Mouse (Mus musculus): ENCODE measurements around the gene Hdac9. TPM values are rescaled to one million over a fixed set of nuclear protein-coding genes. Genes with fewer than 3 reads are reported as not detected.

The Hdac9 gene
- polyA plus RNA-seq, 1 experiment from 2014 or later = 5.3 TPM

- no peak for ATAC-seq (ENCODE audit: low FRiP score, low TSS enrichment)
- no peaks in the 10 kb centered on the region for H3K4me1 ChIP-seq (ENCODE audit: control insufficient read depth, insufficient read depth, low read length)
- H3K27me3 ChIP-seq (ENCODE audit: control insufficient read depth, insufficient read depth, low read length) = no peaks in the 10 kb centered on the region
- H3K9ac ChIP-seq (ENCODE audit: low read depth, low read length) = no peak overlapping the region
- WGBS = 96% methylated on average over 3 of the region's 3 CpGs
- H3K36me3 ChIP-seq (ENCODE audit: control insufficient read depth, insufficient read depth, low read length) = no peaks in the 10 kb centered on the region
- no peak overlapping the region for H3K4me3 ChIP-seq (ENCODE audit: low read length)
- H3K27ac ChIP-seq (ENCODE audit: low read depth, low read length) = no peak overlapping the region
- no peak overlapping the region for H3K4me2 ChIP-seq (replicated peaks; ENCODE audit: low read depth, low read length)
- no peaks in the 10 kb centered on the region for H3K9me3 ChIP-seq (ENCODE audit: control insufficient read depth, low read length)
Measured at GRCm38 (mm10) chr12:34569472-34569871, 347.4 kb downstream of the Hdac9 start.

- H3K9ac ChIP-seq (ENCODE audit: low read depth, low read length) = no peak overlapping the region
- no peak overlapping the region for H3K4me3 ChIP-seq (ENCODE audit: low read length)
- H3K4me1 ChIP-seq (ENCODE audit: control insufficient read depth, insufficient read depth, low read length) = no peaks in the 10 kb centered on the region
- no peak for ATAC-seq (ENCODE audit: low FRiP score, low TSS enrichment)
- H3K27ac ChIP-seq (ENCODE audit: low read depth, low read length) = no peak overlapping the region
- 76% methylated on average over 3 of the region's 3 CpGs for WGBS
- no peaks in the 10 kb centered on the region for H3K36me3 ChIP-seq (ENCODE audit: control insufficient read depth, insufficient read depth, low read length)
- H3K27me3 ChIP-seq (ENCODE audit: control insufficient read depth, insufficient read depth, low read length) = no peaks in the 10 kb centered on the region
- no peak overlapping the region for H3K4me2 ChIP-seq (replicated peaks; ENCODE audit: low read depth, low read length)
- H3K9me3 ChIP-seq (ENCODE audit: control insufficient read depth, low read length) = no peaks in the 10 kb centered on the region
Measured at GRCm38 (mm10) chr12:34569052-34569451, 347.8 kb downstream of the Hdac9 start.

GRCm38 (mm10) chr12:34562331-34562730 lies 354.6 kb downstream of the Hdac9 start:
- Histone ChIP-seq H3K36me3 (ENCODE audit: control insufficient read depth, insufficient read depth, low read length) (no peaks in the 10 kb centered on the region), H3K4me1 (ENCODE audit: control insufficient read depth, insufficient read depth, low read length) (0 out of 2 replicates have a peak, but pooled peaks cover 3% of the 10 kb centered on the region), H3K9ac (ENCODE audit: low read depth, low read length) (no peak overlapping the region), H3K27ac (ENCODE audit: low read depth, low read length) (no peak overlapping the region), H3K4me3 (ENCODE audit: low read length) (no peak overlapping the region), H3K4me2 (replicated peaks; ENCODE audit: low read depth, low read length) (no peak overlapping the region), H3K9me3 (ENCODE audit: control insufficient read depth, low read length) (no peaks in the 10 kb centered on the region), H3K27me3 (ENCODE audit: control insufficient read depth, insufficient read depth, low read length) (no peaks in the 10 kb centered on the region)
- no peak for ATAC-seq (ENCODE audit: low FRiP score, low TSS enrichment)
- WGBS = 55% methylated on average over 2 of the region's 2 CpGs

- H3K4me2 ChIP-seq (replicated peaks; ENCODE audit: low read depth, low read length) = no peak overlapping the region
- H3K9me3 ChIP-seq (ENCODE audit: control insufficient read depth, low read length) = no peaks in the 10 kb centered on the region
- H3K36me3 ChIP-seq (ENCODE audit: control insufficient read depth, insufficient read depth, low read length) = no peaks in the 10 kb centered on the region
- H3K9ac ChIP-seq (ENCODE audit: low read depth, low read length) = no peak overlapping the region
- H3K4me3 ChIP-seq (ENCODE audit: low read length) = no peak overlapping the region
- 0 out of 2 replicates have a peak, but pooled peaks cover 3% of the 10 kb centered on the region for H3K4me1 ChIP-seq (ENCODE audit: control insufficient read depth, insufficient read depth, low read length)
- 49% methylated on average over 5 of the region's 5 CpGs for WGBS
- no peak overlapping the region for H3K27ac ChIP-seq (ENCODE audit: low read depth, low read length)
- ATAC-seq (ENCODE audit: low FRiP score, low TSS enrichment) = no peak
- no peaks in the 10 kb centered on the region for H3K27me3 ChIP-seq (ENCODE audit: control insufficient read depth, insufficient read depth, low read length)
Measured at GRCm38 (mm10) chr12:34559001-34559400, 357.9 kb downstream of the Hdac9 start.

- no peak for ATAC-seq (ENCODE audit: low FRiP score, low TSS enrichment)
- Histone ChIP-seq H3K27ac (ENCODE audit: low read depth, low read length) (no peak overlapping the region), H3K9ac (ENCODE audit: low read depth, low read length) (no peak overlapping the region)
Measured at GRCm38 (mm10) chr12:34554803-34555202, 362.1 kb downstream of the Hdac9 start.

GRCm38 (mm10) chr12:34550268-34550667 lies 366.6 kb downstream of the Hdac9 start:
- H3K4me1 ChIP-seq (ENCODE audit: control insufficient read depth, insufficient read depth, low read length) = no peaks in the 10 kb centered on the region
- H3K36me3 ChIP-seq (ENCODE audit: control insufficient read depth, insufficient read depth, low read length) = no peaks in the 10 kb centered on the region
- 71% methylated on average over 9 of the region's 9 CpGs for WGBS
- no peaks in the 10 kb centered on the region for H3K27me3 ChIP-seq (ENCODE audit: control insufficient read depth, insufficient read depth, low read length)
- no peak for ATAC-seq (ENCODE audit: low FRiP score, low TSS enrichment)
- no peak overlapping the region for H3K4me3 ChIP-seq (ENCODE audit: low read length)
- H3K27ac ChIP-seq (ENCODE audit: low read depth, low read length) = no peak overlapping the region
- H3K9me3 ChIP-seq (ENCODE audit: control insufficient read depth, low read length) = no peaks in the 10 kb centered on the region
- H3K4me2 ChIP-seq (replicated peaks; ENCODE audit: low read depth, low read length) = no peak overlapping the region
- no peak overlapping the region for H3K9ac ChIP-seq (ENCODE audit: low read depth, low read length)

More at GRCm38 (mm10) chr12:34554803-34555202, 362.1 kb downstream of the Hdac9 start:
- no peaks in the 10 kb centered on the region for H3K27me3 ChIP-seq (ENCODE audit: control insufficient read depth, insufficient read depth, low read length)
- H3K9me3 ChIP-seq (ENCODE audit: control insufficient read depth, low read length) = no peaks in the 10 kb centered on the region
- no peak overlapping the region for H3K4me3 ChIP-seq (ENCODE audit: low read length)
- no peaks in the 10 kb centered on the region for H3K36me3 ChIP-seq (ENCODE audit: control insufficient read depth, insufficient read depth, low read length)
- no peaks in the 10 kb centered on the region for H3K4me1 ChIP-seq (ENCODE audit: control insufficient read depth, insufficient read depth, low read length)
- no peak overlapping the region for H3K4me2 ChIP-seq (replicated peaks; ENCODE audit: low read depth, low read length)

- no peak overlapping the region for H3K4me3 ChIP-seq (ENCODE audit: low read length)
- H3K4me1 ChIP-seq (ENCODE audit: control insufficient read depth, insufficient read depth, low read length) = peaks cover 12% of the 10 kb centered on the region
- WGBS = 25% methylated on average over 3 of the region's 3 CpGs
- H3K27me3 ChIP-seq (ENCODE audit: control insufficient read depth, insufficient read depth, low read length) = no peaks in the 10 kb centered on the region
- H3K27ac ChIP-seq (ENCODE audit: low read depth, low read length) = peak overlapping the region; percentile 59; the same call in 1 of the 2 replicates
- no peak overlapping the region for H3K9ac ChIP-seq (ENCODE audit: low read depth, low read length)
- ATAC-seq (ENCODE audit: low FRiP score, low TSS enrichment) = no peak
- H3K36me3 ChIP-seq (ENCODE audit: control insufficient read depth, insufficient read depth, low read length) = no peaks in the 10 kb centered on the region
- no peaks in the 10 kb centered on the region for H3K9me3 ChIP-seq (ENCODE audit: control insufficient read depth, low read length)
- peak overlapping the region; percentile 29 for H3K4me2 ChIP-seq (replicated peaks; ENCODE audit: low read depth, low read length)
Measured at GRCm38 (mm10) chr12:34529165-34529545, 387.7 kb downstream of the Hdac9 start.

- ATAC-seq (ENCODE audit: low FRiP score, low TSS enrichment) = peak; percentile 86
- peak overlapping the region; percentile 59; the same call in 1 of the 2 replicates for H3K27ac ChIP-seq (ENCODE audit: low read depth, low read length)
- H3K27me3 ChIP-seq (ENCODE audit: control insufficient read depth, insufficient read depth, low read length) = no peaks in the 10 kb centered on the region
- H3K4me1 ChIP-seq (ENCODE audit: control insufficient read depth, insufficient read depth, low read length) = peaks cover 12% of the 10 kb centered on the region
- WGBS = 8% methylated on average over 11 of the region's 11 CpGs
- no peaks in the 10 kb centered on the region for H3K36me3 ChIP-seq (ENCODE audit: control insufficient read depth, insufficient read depth, low read length)
- H3K9me3 ChIP-seq (ENCODE audit: control insufficient read depth, low read length) = no peaks in the 10 kb centered on the region
- peak overlapping the region; percentile 29 for H3K4me2 ChIP-seq (replicated peaks; ENCODE audit: low read depth, low read length)
- no peak overlapping the region for H3K9ac ChIP-seq (ENCODE audit: low read depth, low read length)
- peak overlapping the region; percentile 11; the same call in 1 of the 2 replicates for H3K4me3 ChIP-seq (ENCODE audit: low read length)
Measured at GRCm38 (mm10) chr12:34528201-34529164, 388.4 kb downstream of the Hdac9 start.

- no peak for ATAC-seq (ENCODE audit: low FRiP score, low TSS enrichment)
- no peaks in the 10 kb centered on the region for H3K36me3 ChIP-seq (ENCODE audit: control insufficient read depth, insufficient read depth, low read length)
- no peak overlapping the region for H3K9ac ChIP-seq (ENCODE audit: low read depth, low read length)
- no peaks in the 10 kb centered on the region for H3K27me3 ChIP-seq (ENCODE audit: control insufficient read depth, insufficient read depth, low read length)
- H3K4me1 ChIP-seq (ENCODE audit: control insufficient read depth, insufficient read depth, low read length) = peaks cover 12% of the 10 kb centered on the region
- peak overlapping the region; percentile 29 for H3K4me2 ChIP-seq (replicated peaks; ENCODE audit: low read depth, low read length)
- no peaks in the 10 kb centered on the region for H3K9me3 ChIP-seq (ENCODE audit: control insufficient read depth, low read length)
- 47% methylated on average over 4 of the region's 4 CpGs for WGBS
- peak overlapping the region; percentile 56; the same call in 1 of the 2 replicates for H3K27ac ChIP-seq (ENCODE audit: low read depth, low read length)
- peak overlapping the region; percentile 11; the same call in 1 of the 2 replicates for H3K4me3 ChIP-seq (ENCODE audit: low read length)
Measured at GRCm38 (mm10) chr12:34527761-34528160, 389.1 kb downstream of the Hdac9 start.
